ENCODE assay signal across 21 mouse cellular contexts in genomic region chr17:59156345-59156744, GRCm38 (mm10).
DNase-seq lines count a peak whose midpoint lies in the region; ATAC-seq and TF ChIP-seq lines count a peak whose summit lies in the region.
"Had no signal": no experiment of that assay in that cellular context is flagged by ENCODE, and none has a peak within 500 bp of the region (broad histone marks: within the 10 kb centered on the region; RNA-seq: fewer than 3 reads in every experiment).

No protein-coding gene starts in this region.

- in situ Hi-C loops in Patski (cut with MboI; ENCODE audit: low pct_unique_long_range_greater_than_20kb), result no loop called here

- DNase-seq in layer of hippocampus, adult 2 months (ENCODE audit: low spot score in 2 of 2), result no peak
- DNase-seq in layer of hippocampus, adult 11-12 months (ENCODE audit: low spot score), result no peak
- DNase-seq in A20 (ENCODE audit: low read depth, low spot score), result peak; percentile 39
- DNase-seq in Patski (ENCODE audit: low read depth, low spot score), result no peak
- no peak for DNase-seq in adrenal gland, adult 18-20 months (ENCODE audit: low spot score in 2 of 2)
- DNase-seq: cerebellum, adult 2 months; gastrocnemius, postnatal 14 days; kidney, adult 8-10 months; kidney, postnatal 4 days; right cerebral cortex, postnatal 25 days had no signal

- no peak for ATAC-seq in Patski
- peak; percentile 52; the same call in 1 of the 2 replicates for ATAC-seq in megakaryocyte progenitor cell, adult 5-6 weeks (replicated peaks; ENCODE audit: poor library complexity)
- ATAC-seq in granulocyte monocyte progenitor cell, adult 5-6 weeks (replicated peaks; ENCODE audit: poor library complexity, severe bottlenecking), result no peak
- ATAC-seq: forebrain, embryonic 15.5 days; lung, postnatal 0 days; midbrain, embryonic 15.5 days had no signal

- no peaks in the 10 kb centered on the region for H3K27me3 ChIP-seq in Patski
- H3K27me3 ChIP-seq: forebrain, embryonic 15.5 days; limb, embryonic 12.5 days; liver, embryonic 15.5 days; midbrain, embryonic 15.5 days; neural tube, embryonic 15.5 days had no signal

- no peak overlapping the region for H3K27ac ChIP-seq in layer of hippocampus, adult 2 months
- H3K27ac ChIP-seq: forebrain, embryonic 15.5 days; heart, embryonic 10.5 days; hindbrain, embryonic 10.5 days; limb, embryonic 12.5 days; liver, embryonic 15.5 days; midbrain, embryonic 15.5 days; neural tube, embryonic 15.5 days had no signal

- H3K4me3 ChIP-seq in layer of hippocampus, adult 2 months, result no peak overlapping the region
- H3K4me3 ChIP-seq: erythroblast, embryonic 14.5 days; forebrain, embryonic 15.5 days; heart, embryonic 10.5 days; hindbrain, embryonic 10.5 days; limb, embryonic 12.5 days; liver, embryonic 15.5 days; midbrain, embryonic 15.5 days; neural tube, embryonic 15.5 days had no signal

- POLR2A ChIA-PET in Patski (lab: Charles Lee), result no interaction called here

- TF ChIP-seq CTCF in layer of hippocampus, adult 2 months (conservative IDR thresholded peaks at IDR 0.05), result peak; percentile 32
- peak; percentile 61 for TF ChIP-seq CTCF in Patski (IDR thresholded peaks at IDR 0.05)

- CTCF ChIA-PET in Patski (lab: Charles Lee), result no interaction called here
